Mouse (Mus musculus) thymus, adult 2 months (tissue): ENCODE results near the gene Enkd1.

ENCODE experiments used
- CTCF ChIP-seq: fragments of 200-500 bp; IDR thresholded peaks from 2 replicates; pipeline ENCODE4 v1.5.1; 2012; ENCODE audit warnings: mild to moderate bottlenecking, control low read depth, low read length, moderate library complexity, borderline replicate concordance; ENCODE audit not compliant: control insufficient read depth, poor library complexity, insufficient read depth; ENCODE audit errors: extremely low read depth
- POLR2A ChIP-seq: fragments of 200-500 bp; IDR thresholded peaks from 2 replicates; pipeline ENCODE4 v1.6.1; 2012; ENCODE audit warnings: mild to moderate bottlenecking, low read length, control low read depth, moderate library complexity; ENCODE audit not compliant: control insufficient read depth, poor library complexity, insufficient read depth; ENCODE audit errors: extremely low read depth

- no peak for TF ChIP-seq CTCF
- TF ChIP-seq POLR2A = no peak
Measured at GRCm38 (mm10) chr8:105688242-105688752, 19.7 kb downstream of the Enkd1 start.
